Mouse (Mus musculus): ENCODE data around the gene Rnf38.

GRCm38 (mm10) chr4:44154884-44155283 lies 78.7 kb downstream of the Rnf38 start:
- TF ChIP-seq CTCF (IDR thresholded peaks at IDR 0.05; ENCODE audit: borderline replicate concordance, insufficient read depth, low read depth, low read length) (no peak), POLR2A (IDR thresholded peaks at IDR 0.05; ENCODE audit: borderline replicate concordance, insufficient read depth, low read length) (no peak)

Measured in cerebellum, adult 2 months (tissue).